Comparison of ENCODE assay signal across 26 mouse cellular contexts in genomic region chr6:90806743-90807142, GRCm38 (mm10).
DNase-seq lines count a peak whose midpoint lies in the region; ATAC-seq and TF ChIP-seq lines count a peak whose summit lies in the region.
"Had no signal": no experiment of that assay in that cellular context is flagged by ENCODE, and none has a peak within 500 bp of the region (broad histone marks: within the 10 kb centered on the region; RNA-seq: fewer than 3 reads in every experiment).

No protein-coding gene starts in this region.

- H3K9ac ChIP-seq in hindbrain, postnatal 0 days (replicated peaks; ENCODE audit: low read length) = no peak overlapping the region
- H3K9ac ChIP-seq: forebrain, postnatal 0 days; heart, embryonic 13.5 days; liver, embryonic 14.5 days; lung, embryonic 14.5 days; neural tube, embryonic 12.5 days had no signal

- H3K27ac ChIP-seq in layer of hippocampus, adult 2 months = peak overlapping the region; percentile 98
- H3K27ac ChIP-seq in hindbrain, postnatal 0 days = peak overlapping the region; percentile 70
- H3K27ac ChIP-seq: embryonic facial prominence, embryonic 10.5 days; forebrain, embryonic 10.5 days; kidney, postnatal 0 days; liver, embryonic 14.5 days; neural tube, embryonic 12.5 days had no signal

- no peak for ATAC-seq in cerebellum, adult (ENCODE audit: insufficient number of reproducible peaks, low FRiP score, low TSS enrichment)
- 0 out of 2 replicates have a peak, but pooled peaks have one; percentile 9 for ATAC-seq in hindbrain, postnatal 0 days
- ATAC-seq: forebrain, postnatal 0 days had no signal

- WGBS in hindbrain, postnatal 0 days = 50% methylated on average over 1 of the region's 1 CpGs

- no peaks in the 10 kb centered on the region for H3K27me3 ChIP-seq in hindbrain, postnatal 0 days (ENCODE audit: insufficient read depth, low read length)

- DNase-seq in cerebellum, adult 11-12 months = peak; percentile 43
- DNase-seq in layer of hippocampus, adult 2 months (ENCODE audit: low spot score in 2 of 2) = no peak
- DNase-seq in layer of hippocampus, postnatal 36 days = no peak
- peak; percentile 57 for DNase-seq in cerebellum, adult 9-10 months
- peak; percentile 50 for DNase-seq in hindbrain, postnatal 0 days (ENCODE audit: low spot score)
- DNase-seq in right cerebral cortex, postnatal 14 days = no peak
- no peak for DNase-seq in heart, adult 8-10 months (ENCODE audit: low spot score)
- DNase-seq: adrenal gland, adult 8-10 months; forebrain, postnatal 0 days; gastrocnemius, postnatal 25 days; heart, adult 18-20 months; heart, postnatal 14 days; kidney, adult 11 months; lung, embryonic 14.5 days; lung, postnatal 36 days; right cerebral cortex, adult 18-20 months; thymus, adult 18-20 months; thymus, postnatal 36 days had no signal

- peak overlapping the region; percentile 60 for H3K4me2 ChIP-seq in hindbrain, postnatal 0 days (ENCODE audit: low read depth, low read length)
- H3K4me2 ChIP-seq: heart, embryonic 13.5 days; lung, embryonic 14.5 days; neural tube, embryonic 12.5 days had no signal

- H3K4me1 ChIP-seq in hindbrain, postnatal 0 days (ENCODE audit: insufficient read depth, low read length) = peaks cover 73% of the 10 kb centered on the region

- no peaks in the 10 kb centered on the region for H3K9me3 ChIP-seq in hindbrain, postnatal 0 days (ENCODE audit: low read length)
- H3K9me3 ChIP-seq: embryonic facial prominence, embryonic 10.5 days; forebrain, embryonic 10.5 days; heart, embryonic 13.5 days; megakaryocyte, embryonic 14.5 days; neural tube, embryonic 12.5 days had no signal

- no peak for TF ChIP-seq CTCF in layer of hippocampus, adult 2 months (conservative IDR thresholded peaks at IDR 0.05)
- TF ChIP-seq CTCF in hindbrain, postnatal 0 days (IDR thresholded peaks at IDR 0.05; ENCODE audit: low read depth) = no peak

- H3K4me3 ChIP-seq in layer of hippocampus, adult 2 months = peak overlapping the region; percentile 60
- H3K4me3 ChIP-seq in hindbrain, postnatal 0 days (ENCODE audit: low read length) = no peak overlapping the region
- H3K4me3 ChIP-seq: embryonic facial prominence, embryonic 10.5 days; forebrain, embryonic 10.5 days; heart, embryonic 13.5 days; megakaryocyte, embryonic 14.5 days; neural tube, embryonic 12.5 days had no signal

- no peaks in the 10 kb centered on the region for H3K36me3 ChIP-seq in hindbrain, postnatal 0 days (ENCODE audit: insufficient read depth, low read length)
- H3K36me3 ChIP-seq: embryonic facial prominence, embryonic 10.5 days; forebrain, embryonic 10.5 days; heart, embryonic 13.5 days; neural tube, embryonic 12.5 days had no signal

Comparison
In these comparisons a context has a peak if more than half of its experiments do, and no peak if none do; other contexts are left out.
1. DNase-seq: peak in cerebellum, adult 11-12 months (single experiment), cerebellum, adult 9-10 months (single experiment) and hindbrain, postnatal 0 days (single experiment); none in layer of hippocampus, adult 2 months (0 of 2), layer of hippocampus, postnatal 36 days (0 of 2), right cerebral cortex, postnatal 14 days (single experiment) and heart, adult 8-10 months (single experiment).